Mouse (Mus musculus): ENCODE measurements around the gene Gm20388. TPM values are rescaled to one million over a fixed set of nuclear protein-coding genes. Genes with fewer than 3 reads are reported as not detected.

Gm20388 gene
- polyA plus RNA-seq, 1 experiment from 2014 or later: 2.5 TPM

GRCm38 (mm10) chr8:122001339-122002115 is 2090.9 kb downstream of the Gm20388 start:
- Histone ChIP-seq H3K4me1 (no peaks in the 10 kb centered on the region), H3K9me3 (replicated peaks) (no peaks in the 10 kb centered on the region), H3K27me3 (ENCODE audit: low read depth, poor library complexity, severe bottlenecking) (no peaks in the 10 kb centered on the region), H3K4me3 (no peak overlapping the region), H3K36me3 (peaks cover 94% of the 10 kb centered on the region), H3K27ac (no peak overlapping the region)
- no peak for DNase-seq (ENCODE audit: low spot score)
- 96% methylated on average over 15 of the region's 15 CpGs for WGBS

- no peaks in the 10 kb centered on the region for H3K27me3 ChIP-seq (ENCODE audit: low read depth, poor library complexity, severe bottlenecking)
- H3K4me3 ChIP-seq: no peak overlapping the region
- no peaks in the 10 kb centered on the region for H3K9me3 ChIP-seq (replicated peaks)
- DNase-seq (ENCODE audit: low spot score): no peak
- H3K4me1 ChIP-seq: no peaks in the 10 kb centered on the region
- no peak overlapping the region for H3K27ac ChIP-seq
- WGBS: 91% methylated on average over 8 of the region's 8 CpGs
- peaks cover 94% of the 10 kb centered on the region for H3K36me3 ChIP-seq
Measured at GRCm38 (mm10) chr8:122003646-122004045, 2093.0 kb downstream of the Gm20388 start.

- DNase-seq (ENCODE audit: low spot score): no peak
- Histone ChIP-seq H3K9me3 (replicated peaks) (no peaks in the 10 kb centered on the region), H3K36me3 (peaks cover 94% of the 10 kb centered on the region), H3K4me3 (no peak overlapping the region), H3K27ac (no peak overlapping the region), H3K4me1 (no peaks in the 10 kb centered on the region), H3K27me3 (ENCODE audit: low read depth, poor library complexity, severe bottlenecking) (no peaks in the 10 kb centered on the region)
- WGBS: 93% methylated on average over 5 of the region's 5 CpGs
Measured at GRCm38 (mm10) chr8:122004131-122004530, 2093.5 kb downstream of the Gm20388 start.

- H3K4me3 ChIP-seq: no peak overlapping the region
- H3K9me3 ChIP-seq (replicated peaks): no peaks in the 10 kb centered on the region
- H3K36me3 ChIP-seq: peaks cover 92% of the 10 kb centered on the region
- H3K27me3 ChIP-seq (ENCODE audit: low read depth, poor library complexity, severe bottlenecking): no peaks in the 10 kb centered on the region
- no peaks in the 10 kb centered on the region for H3K4me1 ChIP-seq
- no peak overlapping the region for H3K27ac ChIP-seq
- WGBS: 92% methylated on average over 25 of the region's 25 CpGs
- DNase-seq (ENCODE audit: low spot score): no peak
Measured at GRCm38 (mm10) chr8:122005422-122006204, 2095.0 kb downstream of the Gm20388 start.

GRCm38 (mm10) chr8:122006688-122007484 is 2096.2 kb downstream of the Gm20388 start:
- Histone ChIP-seq H3K27ac (no peak overlapping the region), H3K36me3 (peaks cover 88% of the 10 kb centered on the region), H3K27me3 (ENCODE audit: low read depth, poor library complexity, severe bottlenecking) (no peaks in the 10 kb centered on the region), H3K4me3 (no peak overlapping the region), H3K9me3 (replicated peaks) (no peaks in the 10 kb centered on the region), H3K4me1 (no peaks in the 10 kb centered on the region)
- DNase-seq (ENCODE audit: low spot score): no peak
- 93% methylated on average over 13 of the region's 13 CpGs for WGBS

- H3K4me3 ChIP-seq: no peak overlapping the region
- H3K36me3 ChIP-seq: peaks cover 82% of the 10 kb centered on the region
- WGBS: 89% methylated on average over 5 of the region's 5 CpGs
- peaks cover 6% of the 10 kb centered on the region for H3K4me1 ChIP-seq
- H3K27ac ChIP-seq: no peak overlapping the region
- H3K9me3 ChIP-seq (replicated peaks): no peaks in the 10 kb centered on the region
- H3K27me3 ChIP-seq (ENCODE audit: low read depth, poor library complexity, severe bottlenecking): no peaks in the 10 kb centered on the region
- DNase-seq (ENCODE audit: low spot score): no peak
Measured at GRCm38 (mm10) chr8:122008395-122008794, 2097.8 kb downstream of the Gm20388 start.

- H3K27me3 ChIP-seq (ENCODE audit: low read depth, poor library complexity, severe bottlenecking): no peaks in the 10 kb centered on the region
- H3K36me3 ChIP-seq: peaks cover 82% of the 10 kb centered on the region
- H3K9me3 ChIP-seq (replicated peaks): no peaks in the 10 kb centered on the region
- WGBS: 91% methylated on average over 5 of the region's 5 CpGs
- DNase-seq (ENCODE audit: low spot score): no peak
- no peak overlapping the region for H3K4me3 ChIP-seq
- no peak overlapping the region for H3K27ac ChIP-seq
- peaks cover 6% of the 10 kb centered on the region for H3K4me1 ChIP-seq
Measured at GRCm38 (mm10) chr8:122010638-122011037, 2100.0 kb downstream of the Gm20388 start.

GRCm38 (mm10) chr8:122011066-122011588 is 2100.5 kb downstream of the Gm20388 start:
- Histone ChIP-seq H3K27ac (no peak overlapping the region), H3K36me3 (peaks cover 84% of the 10 kb centered on the region), H3K27me3 (ENCODE audit: low read depth, poor library complexity, severe bottlenecking) (no peaks in the 10 kb centered on the region), H3K4me3 (no peak overlapping the region), H3K4me1 (peaks cover 6% of the 10 kb centered on the region), H3K9me3 (replicated peaks) (no peaks in the 10 kb centered on the region)
- no peak for DNase-seq (ENCODE audit: low spot score)
- 64% methylated on average over 7 of the region's 7 CpGs for WGBS

- DNase-seq (ENCODE audit: low spot score): no peak
- 76% methylated on average over 3 of the region's 3 CpGs for WGBS
- H3K4me3 ChIP-seq: no peak overlapping the region
- H3K9me3 ChIP-seq (replicated peaks): no peaks in the 10 kb centered on the region
- peaks cover 85% of the 10 kb centered on the region for H3K36me3 ChIP-seq
- H3K4me1 ChIP-seq: peaks cover 11% of the 10 kb centered on the region
- H3K27me3 ChIP-seq (ENCODE audit: low read depth, poor library complexity, severe bottlenecking): no peaks in the 10 kb centered on the region
- H3K27ac ChIP-seq: no peak overlapping the region
Measured at GRCm38 (mm10) chr8:122014606-122015005, 2104.0 kb downstream of the Gm20388 start.

GRCm38 (mm10) chr8:122018046-122018831 is 2107.6 kb downstream of the Gm20388 start:
- H3K36me3 ChIP-seq: peaks cover 91% of the 10 kb centered on the region
- no peak for DNase-seq (ENCODE audit: low spot score)

GRCm38 (mm10) chr8:122019162-122019561 is 2108.5 kb downstream of the Gm20388 start:
- Histone ChIP-seq H3K4me3 (no peak overlapping the region), H3K36me3 (peaks cover 92% of the 10 kb centered on the region), H3K27me3 (ENCODE audit: low read depth, poor library complexity, severe bottlenecking) (no peaks in the 10 kb centered on the region), H3K9me3 (replicated peaks) (no peaks in the 10 kb centered on the region), H3K27ac (no peak overlapping the region), H3K4me1 (0 out of 2 replicates have a peak, but pooled peaks cover 5% of the 10 kb centered on the region)
- 100% methylated on average over 1 of the region's 1 CpGs for WGBS
- no peak for DNase-seq (ENCODE audit: low spot score)

More at GRCm38 (mm10) chr8:122018046-122018831, 2107.6 kb downstream of the Gm20388 start:
- WGBS: 80% methylated on average over 22 of the region's 22 CpGs
- H3K4me1 ChIP-seq: 0 out of 2 replicates have a peak, but pooled peaks cover 5% of the 10 kb centered on the region
- H3K4me3 ChIP-seq: no peak overlapping the region
- H3K9me3 ChIP-seq (replicated peaks): no peaks in the 10 kb centered on the region
- H3K27ac ChIP-seq: 0 out of 2 replicates have a peak overlapping the region, but pooled peaks have one; percentile 6
- no peaks in the 10 kb centered on the region for H3K27me3 ChIP-seq (ENCODE audit: low read depth, poor library complexity, severe bottlenecking)
